Mouse (Mus musculus) E14TG2a.4 (cell line): ENCODE measurements around the gene Mrpl30.

Source experiments
- H3K27me3 ChIP-seq: 2 replicates; pipeline ENCODE4 v1.6.1; 2014; ENCODE audit warnings: low read length, control low read depth; ENCODE audit not compliant: insufficient read depth
- H3K36me3 ChIP-seq: 2 replicates; pipeline ENCODE4 v1.6.1; 2014; ENCODE audit warnings: low read length, control low read depth; ENCODE audit not compliant: insufficient read depth
- H3K4me1 ChIP-seq: replicated peaks from 2 replicates; pipeline ENCODE4 v1.6.1; 2014; ENCODE audit warnings: low read depth, low read length, control low read depth
- H3K4me3 ChIP-seq: replicated peaks from 2 replicates; pipeline ENCODE4 v1.5.1; 2014; ENCODE audit warnings: mild to moderate bottlenecking, low read length
- H3K9me3 ChIP-seq: 2 replicates; pipeline ENCODE4 v1.6.1; 2014; ENCODE audit warnings: low read length, control low read depth
- CTCF ChIP-seq: conservative IDR thresholded peaks from 2 replicates; pipeline ENCODE4 v1.5.1; 2014; ENCODE audit warnings: low read length
- NANOG ChIP-seq: IDR thresholded peaks from 2 replicates; pipeline ENCODE4 v1.6.1; 2014; ENCODE audit warnings: borderline replicate concordance, low read length, mixed read lengths
- POU5F1 ChIP-seq: IDR thresholded peaks from 2 replicates; pipeline ENCODE4 v1.6.1; 2014; ENCODE audit warnings: low read length, borderline replicate concordance

Gene Mrpl30

GRCm38 (mm10) chr1:37867684-37868322 lies 22.5 kb upstream of the Mrpl30 start:
- H3K4me3 ChIP-seq: no peak overlapping the region
- TF ChIP-seq NANOG: no peak
- TF ChIP-seq CTCF: no peak
- TF ChIP-seq POU5F1: no peak
- H3K9me3 ChIP-seq: no peaks in the 10 kb centered on the region
- peaks cover 25% of the 10 kb centered on the region for H3K4me1 ChIP-seq
- H3K36me3 ChIP-seq: no peaks in the 10 kb centered on the region
- peaks cover 7% of the 10 kb centered on the region for H3K27me3 ChIP-seq

GRCm38 (mm10) chr1:37868640-37869039 lies 21.6 kb upstream of the Mrpl30 start:
- Histone ChIP-seq H3K9me3 (no peaks in the 10 kb centered on the region), H3K4me1 (peaks cover 31% of the 10 kb centered on the region), H3K27me3 (peaks cover 7% of the 10 kb centered on the region), H3K36me3 (no peaks in the 10 kb centered on the region), H3K4me3 (no peak overlapping the region)
- TF ChIP-seq CTCF: no peak
- TF ChIP-seq POU5F1: no peak

- Histone ChIP-seq H3K9me3 (no peaks in the 10 kb centered on the region), H3K4me1 (peaks cover 27% of the 10 kb centered on the region), H3K4me3 (no peak overlapping the region), H3K27me3 (peaks cover 7% of the 10 kb centered on the region), H3K36me3 (0 out of 2 replicates have a peak, but pooled peaks cover 4% of the 10 kb centered on the region)
- no peak for TF ChIP-seq POU5F1
- TF ChIP-seq NANOG: no peak
- no peak for TF ChIP-seq CTCF
These were observed 20.9 kb upstream of the Mrpl30 start for GRCm38 (mm10) chr1:37869362-37869761.

- TF ChIP-seq POU5F1 (no peak), CTCF (no peak), NANOG (no peak)
- H3K4me1 ChIP-seq: peaks cover 28% of the 10 kb centered on the region
- H3K4me3 ChIP-seq: peak within 1 kb of the TSS; percentile 81
These were observed 18.6 kb upstream of the Mrpl30 start, which contains the start of gene Lipt1 for GRCm38 (mm10) chr1:37871704-37872103. Gene Lipt1, plus strand, starts transcription at chr1:37871738.

GRCm38 (mm10) chr1:37872131-37873067 lies 17.9 kb upstream of the Mrpl30 start:
- Histone ChIP-seq H3K4me3 (peak overlapping the region; percentile 81), H3K4me1 (peaks cover 28% of the 10 kb centered on the region), H3K9me3 (no peaks in the 10 kb centered on the region), H3K36me3 (peaks cover 30% of the 10 kb centered on the region), H3K27me3 (peaks cover 7% of the 10 kb centered on the region)
- TF ChIP-seq NANOG: no peak
- no peak for TF ChIP-seq CTCF
- no peak for TF ChIP-seq POU5F1

More at GRCm38 (mm10) chr1:37871704-37872103, 18.6 kb upstream of the Mrpl30 start, which contains the start of gene Lipt1:
- H3K9me3 ChIP-seq: no peaks in the 10 kb centered on the region
- H3K36me3 ChIP-seq: peaks cover 24% of the 10 kb centered on the region
- H3K27me3 ChIP-seq: peaks cover 7% of the 10 kb centered on the region

GRCm38 (mm10) chr1:37873157-37873556 lies 17.1 kb upstream of the Mrpl30 start:
- peaks cover 38% of the 10 kb centered on the region for H3K36me3 ChIP-seq

GRCm38 (mm10) chr1:37877736-37878460 lies 12.4 kb upstream of the Mrpl30 start:
- H3K4me1 ChIP-seq: peaks cover 21% of the 10 kb centered on the region
- no peak for TF ChIP-seq CTCF
- no peak for TF ChIP-seq POU5F1
- no peak for TF ChIP-seq NANOG
- H3K4me3 ChIP-seq: no peak overlapping the region

More at GRCm38 (mm10) chr1:37873157-37873556, 17.1 kb upstream of the Mrpl30 start:
- peaks cover 7% of the 10 kb centered on the region for H3K27me3 ChIP-seq
- no peaks in the 10 kb centered on the region for H3K9me3 ChIP-seq
- peak overlapping the region; percentile 81 for H3K4me3 ChIP-seq
- peaks cover 33% of the 10 kb centered on the region for H3K4me1 ChIP-seq
- TF ChIP-seq POU5F1: no peak
- no peak for TF ChIP-seq NANOG
- no peak for TF ChIP-seq CTCF

GRCm38 (mm10) chr1:37883411-37883810 lies 6.9 kb upstream of the Mrpl30 start:
- H3K9me3 ChIP-seq: no peaks in the 10 kb centered on the region
- no peaks in the 10 kb centered on the region for H3K27me3 ChIP-seq
- peaks cover 83% of the 10 kb centered on the region for H3K36me3 ChIP-seq
- TF ChIP-seq NANOG (no peak), CTCF (no peak), POU5F1 (no peak)
- peaks cover 22% of the 10 kb centered on the region for H3K4me1 ChIP-seq
- H3K4me3 ChIP-seq: no peak overlapping the region

More at GRCm38 (mm10) chr1:37877736-37878460, 12.4 kb upstream of the Mrpl30 start:
- Histone ChIP-seq H3K36me3 (peaks cover 80% of the 10 kb centered on the region), H3K27me3 (no peaks in the 10 kb centered on the region), H3K9me3 (no peaks in the 10 kb centered on the region)
